Mouse (Mus musculus) CH12.LX (cell line): Measurements from ENCODE around the gene Sptbn1. TPM values are rescaled to one million over a fixed set of nuclear protein-coding genes. Genes with fewer than 3 reads are reported as not detected.

Source experiments
- DNase-seq: peaks from one replicate; pipeline ENCODE4 v3.0.0-alpha.2; 2013; ENCODE audit errors: extremely low read depth
- H3K27ac ChIP-seq: 2 replicates; pipeline ENCODE4 v1.5.1; 2012; ENCODE audit warnings: low read depth, mild to moderate bottlenecking, control low read depth, moderate library complexity; ENCODE audit not compliant: insufficient read depth
- H3K27me3 ChIP-seq: replicated peaks from 2 replicates; pipeline ENCODE3; 2012; ENCODE audit warnings: inconsistent platforms
- H3K36me3 ChIP-seq, 2 experiments: replicated peaks in 1 of 2; 2 replicates each; pipeline versions ENCODE3 to v1.6.1; 2012; ENCODE audit warnings: inconsistent platforms in 1 of 2, low read length in 1 of 2, mild to moderate bottlenecking in 1 of 2, mixed read lengths in 1 of 2, moderate library complexity in 1 of 2; ENCODE audit not compliant: control insufficient read depth in 1 of 2, insufficient read depth in 1 of 2
- H3K4me1 ChIP-seq, 2 experiments: 2 replicates each; pipeline ENCODE4 v1.6.1; 2012; ENCODE audit warnings: inconsistent platforms in 1 of 2, moderate library complexity in 1 of 2; ENCODE audit not compliant: insufficient read depth in 2 of 2, control insufficient read depth in 1 of 2
- H3K4me2 ChIP-seq: 2 replicates; pipeline ENCODE4 v1.6.1; 2012; ENCODE audit warnings: low read depth, mild to moderate bottlenecking, control low read depth; ENCODE audit not compliant: poor library complexity, insufficient read depth, severe bottlenecking
- H3K4me3 ChIP-seq, 3 experiments: fragments of 150-350 bp in 1 of 3; sonication (generic) in 1 of 3; replicated peaks in 1 of 3; 2 replicates each; pipeline versions ENCODE3 to v1.5.1; 2011 to 2012; ENCODE audit warnings: low read depth in 2 of 3, low read length in 2 of 3, mild to moderate bottlenecking in 2 of 3, moderate library complexity in 2 of 3, control low read depth in 1 of 3, improper control_type of control experiment in 1 of 3, inconsistent platforms in 1 of 3, mixed read lengths in 1 of 3; ENCODE audit not compliant: poor library complexity in 1 of 3
- H3K79me2 ChIP-seq: replicated peaks from 2 replicates; pipeline ENCODE4 v1.6.1; 2012; ENCODE audit warnings: mild to moderate bottlenecking, moderate library complexity; ENCODE audit not compliant: control insufficient read depth, poor library complexity, insufficient read depth, severe bottlenecking; ENCODE audit errors: extremely low read depth
- H3K9ac ChIP-seq: 2 replicates; pipeline ENCODE4 v1.6.1; 2012; ENCODE audit warnings: low read depth, mild to moderate bottlenecking, control low read depth, moderate library complexity; ENCODE audit not compliant: insufficient read depth
- H3K9me3 ChIP-seq: replicated peaks from 2 replicates; pipeline ENCODE3; 2012; ENCODE audit warnings: low read length, inconsistent platforms, mixed read lengths
- BHLHE40 ChIP-seq: IDR thresholded peaks from 2 replicates; pipeline ENCODE4 v1.6.1; 2011; ENCODE audit warnings: mild to moderate bottlenecking, low read depth, low read length, improper control_type of control experiment
- CHD1 ChIP-seq: IDR thresholded peaks from 2 replicates; pipeline ENCODE4 v1.6.1; 2012; ENCODE audit warnings: low read depth, low read length, improper control_type of control experiment, inconsistent platforms
- CHD2 ChIP-seq: IDR thresholded peaks from 2 replicates; pipeline ENCODE4 v1.6.1; 2011; ENCODE audit warnings: low read length, improper control_type of control experiment
- CTCF ChIP-seq, 2 experiments: IDR thresholded peaks in 1 of 2; conservative IDR thresholded peaks in 1 of 2; 2 replicates each; pipeline ENCODE4 v1.5.1; 2011 to 2012; ENCODE audit warnings: low read depth in 2 of 2, low read length in 2 of 2, improper control_type of control experiment in 1 of 2, inconsistent platforms in 1 of 2, mild to moderate bottlenecking in 1 of 2, moderate library complexity in 1 of 2
- ELF1 ChIP-seq: IDR thresholded peaks from 2 replicates; pipeline ENCODE4 v1.6.1; 2014; ENCODE audit warnings: low read depth, mild to moderate bottlenecking, inconsistent platforms, low read length, improper control_type of control experiment
- EP300 ChIP-seq: IDR thresholded peaks from 2 replicates; pipeline ENCODE4 v1.6.1; 2011; ENCODE audit warnings: low read length, improper control_type of control experiment
- GABPA ChIP-seq: IDR thresholded peaks from 2 replicates; pipeline ENCODE4 v1.6.1; 2012; ENCODE audit warnings: low read depth, low read length, improper control_type of control experiment, inconsistent platforms; ENCODE audit not compliant: insufficient replicate concordance
- HCFC1 ChIP-seq: IDR thresholded peaks from 2 replicates; pipeline ENCODE4 v1.6.1; 2012; ENCODE audit warnings: low read depth, mild to moderate bottlenecking, inconsistent platforms, low read length, improper control_type of control experiment
- IRF4 ChIP-seq: IDR thresholded peaks from 2 replicates; pipeline ENCODE4 v1.6.1; 2014; ENCODE audit warnings: low read depth, mild to moderate bottlenecking, inconsistent platforms, low read length, improper control_type of control experiment
- JUN ChIP-seq: IDR thresholded peaks from 2 replicates; pipeline ENCODE4 v1.6.1; 2011; ENCODE audit warnings: low read depth, mild to moderate bottlenecking, low read length, improper control_type of control experiment, moderate library complexity; ENCODE audit not compliant: insufficient read depth
- JUND ChIP-seq: conservative IDR thresholded peaks from 2 replicates; pipeline ENCODE4 v1.6.1; 2011; ENCODE audit warnings: low read depth, low read length, improper control_type of control experiment
- MAFK ChIP-seq: IDR thresholded peaks from 2 replicates; pipeline ENCODE4 v1.6.1; 2011; ENCODE audit warnings: low read length, improper control_type of control experiment; ENCODE audit not compliant: insufficient replicate concordance
- MEF2A ChIP-seq: IDR thresholded peaks from 2 replicates; pipeline ENCODE4 v1.6.1; 2014; ENCODE audit warnings: low read depth, mild to moderate bottlenecking, inconsistent platforms, low read length, improper control_type of control experiment, borderline replicate concordance
- MXI1 ChIP-seq: IDR thresholded peaks from 2 replicates; pipeline ENCODE4 v1.6.1; 2011; ENCODE audit warnings: mild to moderate bottlenecking, low read depth, low read length, improper control_type of control experiment
- MYC ChIP-seq: IDR thresholded peaks from 2 replicates; pipeline ENCODE4 v1.6.1; 2011; ENCODE audit warnings: low read depth, mild to moderate bottlenecking, improper control_type of control experiment, low read length
- NELFE ChIP-seq: IDR thresholded peaks from 2 replicates; pipeline ENCODE4 v1.6.1; 2011; ENCODE audit warnings: low read depth, low read length, improper control_type of control experiment
- NRF1 ChIP-seq: IDR thresholded peaks from 2 replicates; pipeline ENCODE4 v1.6.1; 2014; ENCODE audit warnings: low read depth, mild to moderate bottlenecking, inconsistent platforms, low read length, improper control_type of control experiment, moderate library complexity
- POLR2A ChIP-seq: IDR thresholded peaks from 2 replicates; pipeline ENCODE4 v1.6.1; 2011; ENCODE audit warnings: low read depth, mild to moderate bottlenecking, improper control_type of control experiment, low read length
- POLR2AphosphoS2 ChIP-seq: IDR thresholded peaks from 2 replicates; pipeline ENCODE4 v1.6.1; 2011; ENCODE audit warnings: low read depth, low read length, improper control_type of control experiment
- RAD21 ChIP-seq: IDR thresholded peaks from 2 replicates; pipeline ENCODE4 v1.6.1; 2011; ENCODE audit warnings: low read depth, mild to moderate bottlenecking, low read length, improper control_type of control experiment, moderate library complexity
- RCOR1 ChIP-seq: conservative IDR thresholded peaks from 2 replicates; pipeline ENCODE4 v1.6.1; 2012; ENCODE audit warnings: low read depth, mild to moderate bottlenecking, inconsistent platforms, low read length, improper control_type of control experiment
- SMC3 ChIP-seq: IDR thresholded peaks from 2 replicates; pipeline ENCODE4 v1.6.1; 2011; ENCODE audit warnings: low read depth, low read length, improper control_type of control experiment
- TBP ChIP-seq: conservative IDR thresholded peaks from 2 replicates; pipeline ENCODE4 v1.6.1; 2011; ENCODE audit warnings: low read depth, low read length, improper control_type of control experiment
- TCF12 ChIP-seq: IDR thresholded peaks from 2 replicates; pipeline ENCODE4 v1.6.1; 2014; ENCODE audit warnings: low read depth, mild to moderate bottlenecking, inconsistent platforms, low read length, improper control_type of control experiment
- UBTF ChIP-seq: IDR thresholded peaks from 2 replicates; pipeline ENCODE4 v1.6.1; 2012; ENCODE audit warnings: low read depth, mild to moderate bottlenecking, inconsistent platforms, low read length, improper control_type of control experiment, moderate library complexity
- USF1 ChIP-seq: IDR thresholded peaks from 2 replicates; pipeline ENCODE4 v1.6.1; 2014; ENCODE audit warnings: low read depth, mild to moderate bottlenecking, inconsistent platforms, low read length, improper control_type of control experiment
- ZC3H11A ChIP-seq: IDR thresholded peaks from 2 replicates; pipeline ENCODE4 v1.6.1; 2012; ENCODE audit warnings: low read depth, mild to moderate bottlenecking, inconsistent platforms, low read length, improper control_type of control experiment
- ZMIZ1 ChIP-seq: IDR thresholded peaks from 2 replicates; pipeline ENCODE4 v1.6.1; 2012; ENCODE audit warnings: low read depth, mild to moderate bottlenecking, inconsistent platforms, low read length, improper control_type of control experiment
- ZNF384 ChIP-seq: IDR thresholded peaks from 2 replicates; pipeline ENCODE4 v1.6.1; 2012; ENCODE audit warnings: low read depth, low read length, improper control_type of control experiment, inconsistent platforms
- dilution Hi-C: fragments of 300-500 bp; cut with MboI; formaldehyde crosslinking; loops from 2 replicates; pipeline ENCODE4 v1.14.3; 2020; ENCODE audit warnings: low sequenced_read_pairs; ENCODE audit not compliant: extremely low pct_unique_long_range_greater_than_20kb, extremely low pct_ligation_motif_present
- in situ Hi-C: fragments of 300-500 bp; cut with MboI; formaldehyde crosslinking; loops from 3 replicates; pipeline ENCODE4 v1.14.3; 2019; ENCODE audit warnings: low sequenced_read_pairs, low pct_ligation_motif_present, low pct_unique_long_range_greater_than_20kb, mixed read lengths
- polyA plus RNA-seq: library from polyadenylated mRNA; unstranded; fragments of >175 nt; gene quantifications from 2 replicates; pipeline ENCODE4 v1.2.1, GENCODE M21; 2012; ENCODE audit warnings: low read depth; ENCODE audit not compliant: insufficient read length
- total RNA-seq, 2 experiments: library from RNA; depleted of rRNA; stranded (reverse); fragments of 300-350 nt in 1 of 2; fragments of >200 nt in 1 of 2; gene quantifications; 2 replicates each; pipeline ENCODE4 v1.2.3; 2012 to 2014

The Sptbn1 gene
- total and polyA plus RNA-seq, 3 experiments, result 38.2 to 54.7 (median 43.7) TPM

DNA sequence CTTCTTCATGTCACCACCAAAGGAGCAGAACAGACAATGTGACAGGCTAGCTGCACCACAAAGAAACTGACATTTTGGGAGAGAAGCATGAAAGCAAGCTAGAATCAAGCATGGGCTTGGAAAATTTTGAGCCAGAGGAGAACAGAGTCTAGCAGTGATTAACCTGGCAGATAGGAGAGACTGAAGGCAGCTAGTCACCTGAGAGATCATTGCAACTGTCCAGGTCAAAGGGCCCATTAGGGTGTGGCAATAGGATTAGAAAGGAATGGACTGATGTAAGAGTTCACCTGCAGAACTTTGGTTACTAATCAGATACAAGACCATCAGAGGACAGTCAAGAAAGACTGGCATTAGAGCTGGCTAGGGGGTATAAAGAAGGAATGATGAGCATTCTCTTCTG is 67.6 kb downstream of the Sptbn1 start:
- DNase-seq, result no peak
- Histone ChIP-seq H3K36me3 (peaks cover 0 to 3% of the 10 kb centered on the region in 2 experiments), H3K79me2 (peaks cover 17% of the 10 kb centered on the region), H3K27me3 (no peaks in the 10 kb centered on the region), H3K4me2 (no peak overlapping the region), H3K27ac (no peak overlapping the region), H3K9ac (no peak overlapping the region), H3K9me3 (peaks cover 5% of the 10 kb centered on the region), H3K4me1 (peaks cover 0 to 7% of the 10 kb centered on the region in 2 experiments; a peak in 2 of 4 replicates), H3K4me3 (no peak overlapping the region)
- dilution Hi-C loops, result no loop called here
- TF ChIP-seq BHLHE40 (no peak), RCOR1 (no peak), MAFK (no peak), MXI1 (no peak), JUN (no peak), ELF1 (no peak), TCF12 (no peak), NELFE (no peak), POLR2AphosphoS2 (no peak), UBTF (no peak), ZC3H11A (no peak), HCFC1 (no peak), NRF1 (no peak), CHD1 (no peak)
- in situ Hi-C loops, result loop anchor here (25.0 kb wide), 1 partner anchor 488 kb away; no protein-coding TSS in a partner anchor

DNA sequence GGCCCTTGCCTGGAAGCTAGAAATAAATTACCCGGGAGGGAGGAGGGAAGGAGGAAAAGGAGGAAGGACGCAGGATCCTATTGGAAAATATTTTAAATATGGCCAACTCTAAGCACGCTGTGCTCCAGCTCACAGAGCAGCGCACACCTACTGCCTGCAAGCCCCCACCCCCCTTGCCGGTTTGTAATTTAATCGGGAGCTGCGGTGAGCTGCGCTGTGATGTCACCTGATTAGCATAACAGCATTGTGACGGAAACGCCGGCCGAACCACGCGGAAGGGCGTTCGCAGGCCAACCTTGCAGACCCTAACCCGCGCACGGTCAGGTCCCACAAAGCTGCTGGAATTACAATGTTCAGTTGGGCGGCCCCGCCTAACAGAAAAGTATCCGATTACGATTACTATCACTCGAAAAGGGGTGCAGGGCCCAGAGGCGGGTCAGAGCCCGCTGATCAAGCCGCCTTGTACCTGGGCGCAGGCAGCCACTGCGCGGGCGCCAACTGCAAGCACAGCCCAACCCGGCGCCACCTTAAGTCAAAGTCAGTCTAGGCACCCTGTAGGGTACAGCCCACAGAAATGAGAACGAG is 69.8 kb downstream of the Sptbn1 start:
- peak; percentile 97 for DNase-seq
- dilution Hi-C loops, result no loop called here
- in situ Hi-C loops, result no loop called here
- Histone ChIP-seq H3K4me3 (peak overlapping the region; percentile 80 to 90 (median 80)), H3K4me1 (peaks cover 3 to 24% of the 10 kb centered on the region in 2 experiments), H3K27me3 (no peaks in the 10 kb centered on the region), H3K36me3 (peaks cover 0 to 3% of the 10 kb centered on the region in 2 experiments), H3K9me3 (peaks cover 5% of the 10 kb centered on the region), H3K79me2 (peaks cover 33% of the 10 kb centered on the region), H3K27ac (peak overlapping the region; percentile 40), H3K4me2 (peak overlapping the region; percentile 100; the same call in 1 of the 2 replicates), H3K9ac (peak overlapping the region; percentile 54)
- TF ChIP-seq POLR2AphosphoS2 (peak; percentile 84; the same call in 1 of the 2 replicates), CHD2 (peak; percentile 77), MYC (peak; percentile 94; the same call in 1 of the 2 replicates), TCF12 (peak; percentile 75; the same call in 1 of the 2 replicates), ZMIZ1 (peak; percentile 88; the same call in 1 of the 2 replicates), JUND (no peak), ZNF384 (no peak), TBP (peak; percentile 62; the same call in 1 of the 2 replicates), IRF4 (peak; percentile 44; the same call in 1 of the 2 replicates), NRF1 (peak; percentile 81), SMC3 (peak; percentile 24; the same call in 1 of the 2 replicates), GABPA (peak; percentile 48; the same call in 1 of the 2 replicates), POLR2A (peak; percentile 95), BHLHE40 (peak; percentile 52; the same call in 1 of the 2 replicates), MEF2A (peak; percentile 22; the same call in 1 of the 2 replicates), NELFE (peak; percentile 96), EP300 (0 out of 2 replicates have a peak, but pooled peaks have one; percentile 27), ZC3H11A (no peak), RCOR1 (0 out of 2 replicates have a peak, but pooled peaks have one; percentile 3), USF1 (peak; percentile 33; the same call in 1 of the 2 replicates), UBTF (no peak), MXI1 (peak; percentile 93), CHD1 (peak; percentile 79; the same call in 1 of the 2 replicates), CTCF (conservative IDR thresholded peaks at IDR 0.05 in 1 of 2, IDR thresholded peaks at IDR 0.05 in 1 of 2; ENCODE audit: low read depth in 2 of 2, low read length in 2 of 2) (peak in 1 of 2 experiments; percentile 40; a peak in 2 of 4 replicates), RAD21 (peak; percentile 5)
